Mouse (Mus musculus) cerebellum, adult 9-10 months (tissue): ENCODE measurements at regions not wholly inside any gene's neighbourhood (a gene's known extent, or its start where the extent isn't known, plus 50 kb on each side); places are given as distances from the start of the nearest gene placed in this dataset.

ENCODE experiments used
- DNase-seq: peaks from one replicate; pipeline ENCODE4 v3.0.0; 2022

GRCm38 (mm10) chr3:147098065-147098580 is 246.0 kb downstream of the Ttll7 start:
- no peak for DNase-seq

- no peak for DNase-seq
Observed at GRCm38 (mm10) chr3:147098611-147099010, 246.4 kb downstream of the Ttll7 start.

- no peak for DNase-seq
Observed at GRCm38 (mm10) chr3:147099143-147099713, 247.1 kb downstream of the Ttll7 start.

- DNase-seq: no peak
Observed at GRCm38 (mm10) chr3:147101053-147101764, 249.0 kb downstream of the Ttll7 start.

GRCm38 (mm10) chr3:147101765-147102113 is 249.6 kb downstream of the Ttll7 start:
- no peak for DNase-seq

- DNase-seq: no peak
Observed at GRCm38 (mm10) chr3:147103428-147103827, 251.3 kb downstream of the Ttll7 start.

- no peak for DNase-seq
Observed at GRCm38 (mm10) chr3:147117609-147118008, 265.4 kb downstream of the Ttll7 start.

GRCm38 (mm10) chr3:147118092-147118491 is 265.9 kb downstream of the Ttll7 start:
- DNase-seq: no peak

- DNase-seq: no peak
Observed at GRCm38 (mm10) chr3:147118622-147119021, 266.5 kb downstream of the Ttll7 start.

GRCm38 (mm10) chr3:147121826-147122225 is 269.7 kb downstream of the Ttll7 start:
- DNase-seq: no peak

- DNase-seq: no peak
Observed at GRCm38 (mm10) chr3:147127740-147128139, 275.6 kb downstream of the Ttll7 start.

- DNase-seq: no peak
Observed at GRCm38 (mm10) chr3:147132830-147133229, 280.7 kb downstream of the Ttll7 start.

GRCm38 (mm10) chr3:147133408-147133807 is 281.2 kb downstream of the Ttll7 start:
- DNase-seq: no peak

- DNase-seq: no peak
Observed at GRCm38 (mm10) chr3:147140414-147140813, 288.2 kb downstream of the Ttll7 start.

GRCm38 (mm10) chr3:147153456-147153855 is 301.3 kb downstream of the Ttll7 start:
- no peak for DNase-seq

- no peak for DNase-seq
Observed at GRCm38 (mm10) chr3:147153998-147154397, 301.8 kb downstream of the Ttll7 start.

GRCm38 (mm10) chr3:147163126-147163525 is 311.0 kb downstream of the Ttll7 start:
- DNase-seq: no peak

- DNase-seq: no peak
Observed at GRCm38 (mm10) chr3:147163540-147163939, 311.4 kb downstream of the Ttll7 start.

GRCm38 (mm10) chr3:147164931-147165330 is 312.8 kb downstream of the Ttll7 start:
- DNase-seq: no peak

GRCm38 (mm10) chr3:147166555-147166954 is 314.4 kb downstream of the Ttll7 start:
- no peak for DNase-seq

GRCm38 (mm10) chr3:147169215-147169614 is 317.0 kb downstream of the Ttll7 start:
- no peak for DNase-seq

- DNase-seq: no peak
Observed at GRCm38 (mm10) chr3:147170106-147170505, 317.9 kb downstream of the Ttll7 start.

GRCm38 (mm10) chr3:147178746-147179145 is 326.6 kb downstream of the Ttll7 start:
- no peak for DNase-seq

GRCm38 (mm10) chr3:147180711-147181110 is 328.5 kb downstream of the Ttll7 start:
- DNase-seq: no peak
